Mouse (Mus musculus): ENCODE data around the gene Wdr82.

DNA sequence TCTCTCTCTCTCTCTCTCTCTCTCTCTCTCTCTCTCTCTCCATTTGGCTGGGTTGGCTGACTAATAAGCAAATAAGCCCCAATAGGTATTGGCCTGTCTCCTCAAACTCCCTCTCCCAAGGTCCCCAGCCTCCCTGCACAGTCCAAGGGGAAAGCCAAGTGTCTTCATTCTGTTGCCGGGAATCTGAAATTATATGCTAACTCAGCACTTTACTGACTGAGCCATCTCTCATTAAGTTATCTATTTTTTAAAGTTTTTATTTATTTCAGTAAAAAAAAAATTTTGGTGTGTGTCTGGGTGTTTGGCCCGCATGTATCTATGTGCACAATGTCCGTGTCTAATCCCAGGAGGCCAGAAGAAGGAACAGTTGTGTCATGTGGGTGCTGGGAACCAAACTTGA is 31.2 kb downstream of the Wdr82 start:
- TF ChIP-seq MEF2A (IDR thresholded peaks at IDR 0.05; ENCODE audit: borderline replicate concordance, low read depth, low read length) (no peak), MAX (IDR thresholded peaks at IDR 0.05; ENCODE audit: low read length) (no peak), UBTF (IDR thresholded peaks at IDR 0.05; ENCODE audit: low read depth, low read length) (no peak), SMC3 (IDR thresholded peaks at IDR 0.05; ENCODE audit: low read depth, low read length) (no peak), POLR2A (IDR thresholded peaks at IDR 0.05; ENCODE audit: low read depth, low read length) (no peak), CTCF (conservative IDR thresholded peaks at IDR 0.05 in 1 of 2, IDR thresholded peaks at IDR 0.05 in 1 of 2; ENCODE audit: low read depth in 2 of 2, low read length in 2 of 2) (no peak)
